Mouse (Mus musculus): ENCODE data around the gene Wrap73. TPM values are rescaled to one million over a fixed set of nuclear protein-coding genes. Genes with fewer than 3 reads are reported as not detected.
A peak's percentile ranks its signal among the peaks of the same experiment; 100 is the strongest.

Wrap73 gene
- polyA plus RNA-seq, 1 experiment from 2014 or later, result 52.6 TPM

GRCm38 (mm10) chr4:154170506-154171150 is 28.5 kb downstream of the Wrap73 start, which contains the start of gene Megf6:
TSS of gene Megf6 (plus strand) at chr4:154170730.
- Histone ChIP-seq H3K27ac (peak within 1 kb of the TSS; percentile 84), H3K27me3 (ENCODE audit: insufficient read depth, poor library complexity, severe bottlenecking) (peaks cover 55% of the 10 kb centered on the region)
- WGBS, result under 1% methylated on average over 61 of the region's 61 CpGs

GRCm38 (mm10) chr4:154171151-154171930 is 29.2 kb downstream of the Wrap73 start:
- H3K27ac ChIP-seq, result peak overlapping the region; percentile 84
- H3K4me1 ChIP-seq (replicated peaks), result peaks cover 70% of the 10 kb centered on the region
- 1% methylated on average over 37 of the region's 37 CpGs for WGBS
- no peaks in the 10 kb centered on the region for H3K9me3 ChIP-seq
- DNase-seq (ENCODE audit: low spot score), result peak; percentile 69
- no peaks in the 10 kb centered on the region for H3K36me3 ChIP-seq
- peak overlapping the region; percentile 66 for H3K4me3 ChIP-seq
- peaks cover 55% of the 10 kb centered on the region for H3K27me3 ChIP-seq (ENCODE audit: insufficient read depth, poor library complexity, severe bottlenecking)

More at GRCm38 (mm10) chr4:154170506-154171150, 28.5 kb downstream of the Wrap73 start, which contains the start of gene Megf6:
- Histone ChIP-seq H3K4me1 (replicated peaks) (peaks cover 63% of the 10 kb centered on the region), H3K4me3 (peak within 1 kb of the TSS; percentile 66), H3K9me3 (no peaks in the 10 kb centered on the region), H3K36me3 (no peaks in the 10 kb centered on the region)
- DNase-seq (ENCODE audit: low spot score), result peak; percentile 86

GRCm38 (mm10) chr4:154171931-154172604 is 29.9 kb downstream of the Wrap73 start:
- peak overlapping the region; percentile 84; the same call in 1 of the 2 replicates for H3K27ac ChIP-seq
- H3K4me1 ChIP-seq (replicated peaks), result peaks cover 77% of the 10 kb centered on the region
- H3K4me3 ChIP-seq, result peak overlapping the region; percentile 66
- no peak for DNase-seq (ENCODE audit: low spot score)
- peaks cover 1% of the 10 kb centered on the region; the same call in 1 of the 2 replicates for H3K36me3 ChIP-seq
- peaks cover 55% of the 10 kb centered on the region for H3K27me3 ChIP-seq (ENCODE audit: insufficient read depth, poor library complexity, severe bottlenecking)
- WGBS, result 36% methylated on average over 13 of the region's 13 CpGs
- no peaks in the 10 kb centered on the region for H3K9me3 ChIP-seq

GRCm38 (mm10) chr4:154177257-154177656 is 35.1 kb downstream of the Wrap73 start:
- 61% methylated on average over 8 of the region's 8 CpGs for WGBS
- Histone ChIP-seq H3K27me3 (ENCODE audit: insufficient read depth, poor library complexity, severe bottlenecking) (peaks cover 11% of the 10 kb centered on the region), H3K36me3 (peaks cover 29% of the 10 kb centered on the region), H3K4me1 (replicated peaks) (peaks cover 64% of the 10 kb centered on the region), H3K9me3 (no peaks in the 10 kb centered on the region), H3K27ac (no peak overlapping the region), H3K4me3 (no peak overlapping the region)
- DNase-seq (ENCODE audit: low spot score), result no peak

- WGBS, result 93% methylated on average over 7 of the region's 7 CpGs
- H3K27ac ChIP-seq, result no peak overlapping the region
- DNase-seq (ENCODE audit: low spot score), result no peak
- H3K4me3 ChIP-seq, result no peak overlapping the region
- H3K9me3 ChIP-seq, result no peaks in the 10 kb centered on the region
- no peaks in the 10 kb centered on the region for H3K27me3 ChIP-seq (ENCODE audit: insufficient read depth, poor library complexity, severe bottlenecking)
- H3K4me1 ChIP-seq (replicated peaks), result peaks cover 29% of the 10 kb centered on the region
- H3K36me3 ChIP-seq, result peaks cover 57% of the 10 kb centered on the region
These were observed 38.8 kb downstream of the Wrap73 start for GRCm38 (mm10) chr4:154181001-154181400.

- Histone ChIP-seq H3K27ac (no peak overlapping the region), H3K9me3 (no peaks in the 10 kb centered on the region), H3K27me3 (ENCODE audit: insufficient read depth, poor library complexity, severe bottlenecking) (no peaks in the 10 kb centered on the region), H3K4me1 (replicated peaks) (peaks cover 13% of the 10 kb centered on the region), H3K4me3 (no peak overlapping the region), H3K36me3 (peaks cover 41% of the 10 kb centered on the region)
- no peak for DNase-seq (ENCODE audit: low spot score)
- WGBS, result 80% methylated on average over 5 of the region's 5 CpGs
These were observed 41.4 kb downstream of the Wrap73 start for GRCm38 (mm10) chr4:154183566-154183965.

- peaks cover 35% of the 10 kb centered on the region for H3K36me3 ChIP-seq
These were observed 42.8 kb downstream of the Wrap73 start for GRCm38 (mm10) chr4:154185001-154185400.

GRCm38 (mm10) chr4:154186002-154186537 is 43.9 kb downstream of the Wrap73 start:
- Histone ChIP-seq H3K4me1 (replicated peaks) (peaks cover 15% of the 10 kb centered on the region), H3K27me3 (ENCODE audit: insufficient read depth, poor library complexity, severe bottlenecking) (no peaks in the 10 kb centered on the region), H3K36me3 (peaks cover 38% of the 10 kb centered on the region), H3K9me3 (no peaks in the 10 kb centered on the region), H3K4me3 (no peak overlapping the region), H3K27ac (no peak overlapping the region)
- 85% methylated on average over 11 of the region's 11 CpGs for WGBS
- no peak for DNase-seq (ENCODE audit: low spot score)

More at GRCm38 (mm10) chr4:154185001-154185400, 42.8 kb downstream of the Wrap73 start:
- Histone ChIP-seq H3K4me3 (no peak overlapping the region), H3K9me3 (no peaks in the 10 kb centered on the region), H3K27ac (no peak overlapping the region), H3K27me3 (ENCODE audit: insufficient read depth, poor library complexity, severe bottlenecking) (no peaks in the 10 kb centered on the region), H3K4me1 (replicated peaks) (peaks cover 15% of the 10 kb centered on the region)
- WGBS, result 78% methylated on average over 5 of the region's 5 CpGs
- DNase-seq (ENCODE audit: low spot score), result no peak

GRCm38 (mm10) chr4:154188948-154189347 is 46.8 kb downstream of the Wrap73 start:
- Histone ChIP-seq H3K27me3 (ENCODE audit: insufficient read depth, poor library complexity, severe bottlenecking) (no peaks in the 10 kb centered on the region), H3K9me3 (no peaks in the 10 kb centered on the region), H3K36me3 (peaks cover 37% of the 10 kb centered on the region), H3K4me1 (replicated peaks) (peaks cover 12% of the 10 kb centered on the region), H3K27ac (no peak overlapping the region), H3K4me3 (no peak overlapping the region)
- 70% methylated on average over 8 of the region's 8 CpGs for WGBS
- no peak for DNase-seq (ENCODE audit: low spot score)

GRCm38 (mm10) chr4:154197961-154198360 is 55.8 kb downstream of the Wrap73 start:
- Histone ChIP-seq H3K27ac (peak overlapping the region; percentile 91), H3K36me3 (peaks cover 6% of the 10 kb centered on the region; the same call in 1 of the 2 replicates), H3K4me1 (replicated peaks) (peaks cover 57% of the 10 kb centered on the region), H3K9me3 (peaks cover 2% of the 10 kb centered on the region; the same call in 1 of the 2 replicates), H3K27me3 (ENCODE audit: insufficient read depth, poor library complexity, severe bottlenecking) (no peaks in the 10 kb centered on the region), H3K4me3 (no peak overlapping the region)
- DNase-seq (ENCODE audit: low spot score), result peak; percentile 38
- 37% methylated on average over 6 of the region's 6 CpGs for WGBS

GRCm38 (mm10) chr4:154198377-154198961 is 56.3 kb downstream of the Wrap73 start:
- Histone ChIP-seq H3K4me1 (replicated peaks) (peaks cover 62% of the 10 kb centered on the region), H3K4me3 (peak overlapping the region; percentile 12), H3K27me3 (ENCODE audit: insufficient read depth, poor library complexity, severe bottlenecking) (no peaks in the 10 kb centered on the region), H3K9me3 (peaks cover 2% of the 10 kb centered on the region; the same call in 1 of the 2 replicates), H3K36me3 (peaks cover 6% of the 10 kb centered on the region; the same call in 1 of the 2 replicates), H3K27ac (peak overlapping the region; percentile 91)
- WGBS, result 17% methylated on average over 7 of the region's 7 CpGs
- DNase-seq (ENCODE audit: low spot score), result peak; percentile 62

GRCm38 (mm10) chr4:154201511-154201910 is 59.3 kb downstream of the Wrap73 start:
- Histone ChIP-seq H3K27ac (0 out of 2 replicates have a peak overlapping the region, but pooled peaks have one; percentile 30), H3K36me3 (no peaks in the 10 kb centered on the region), H3K4me1 (replicated peaks) (peaks cover 70% of the 10 kb centered on the region), H3K4me3 (no peak overlapping the region), H3K27me3 (ENCODE audit: insufficient read depth, poor library complexity, severe bottlenecking) (no peaks in the 10 kb centered on the region), H3K9me3 (no peaks in the 10 kb centered on the region)
- 70% methylated on average over 5 of the region's 5 CpGs for WGBS
- DNase-seq (ENCODE audit: low spot score), result no peak
